Mouse (Mus musculus): ENCODE measurements around the gene Cog2. TPM values are rescaled to one million over a fixed set of nuclear protein-coding genes. Genes with fewer than 3 reads are reported as not detected.
A peak's percentile ranks its signal among the peaks of the same experiment; 100 is the strongest.

Gene Cog2
- total RNA-seq (2021), result 10 to 100 TPM; 17.1 to 17.7 TPM
- long read RNA-seq, experiment 1, transcript Cog2-201 (18 exons, 2,825 nt), result major isoform, 41 of 55 reads
- long read RNA-seq, experiment 1, partial matches to known transcripts, result 13 of 55 reads
- long read RNA-seq, experiment 1, other reads (novel, unspliced or antisense), result 1 of 55 reads
- long read RNA-seq, experiment 2, transcript Cog2-201 (18 exons, 2,825 nt), result major isoform, 37 of 45 reads
- long read RNA-seq, experiment 2, partial matches to known transcripts, result 6 of 45 reads
- long read RNA-seq, experiment 2, other reads (novel, unspliced or antisense), result 2 of 45 reads

- H3K27ac ChIP-seq, result peak within 1 kb of the TSS; percentile 88
- DNase-seq, result peak; percentile 94
- intact Hi-C loops (cut with DNase I), result loop anchor here (5.0 kb wide), 1 partner anchor 52 kb away; no protein-coding TSS in a partner anchor
Observed at GRCm38 (mm10) chr8:124520249-124521080, at the start of gene Cog2. Gene Cog2, plus strand, starts transcription at chr8:124520767.

DNA sequence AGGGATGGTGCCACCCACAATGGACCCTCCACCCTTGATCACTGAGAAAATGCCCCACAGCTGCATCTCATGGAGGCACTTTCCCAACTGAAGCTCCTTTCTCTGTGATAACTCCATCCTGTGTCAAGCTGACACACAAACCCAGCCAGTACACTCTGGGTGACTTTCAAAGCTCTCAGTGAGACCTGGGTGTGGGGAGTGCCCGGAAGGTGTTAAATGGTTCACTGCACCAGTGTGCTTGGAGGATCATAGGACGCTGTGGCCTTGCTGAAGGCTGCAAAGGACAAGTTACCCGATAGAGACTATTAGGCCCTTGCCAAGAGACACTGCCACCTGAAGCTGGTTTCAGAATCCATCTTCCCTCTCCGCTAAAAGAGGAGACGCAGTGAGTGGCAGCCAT lies 44.9 kb upstream of the Cog2 start:
- no peak overlapping the region for H3K4me3 ChIP-seq
- intact Hi-C loops (cut with DNase I), result no loop called here
- H3K27ac ChIP-seq, result no peak overlapping the region
- DNase-seq, result no peak
- TF ChIP-seq CTCF (IDR thresholded peaks at IDR 0.05), result no peak

More at GRCm38 (mm10) chr8:124520249-124521080, at the start of gene Cog2:
- peak; percentile 89 for TF ChIP-seq CTCF (IDR thresholded peaks at IDR 0.05)
- peak within 1 kb of the TSS; percentile 98 for H3K4me3 ChIP-seq

DNA sequence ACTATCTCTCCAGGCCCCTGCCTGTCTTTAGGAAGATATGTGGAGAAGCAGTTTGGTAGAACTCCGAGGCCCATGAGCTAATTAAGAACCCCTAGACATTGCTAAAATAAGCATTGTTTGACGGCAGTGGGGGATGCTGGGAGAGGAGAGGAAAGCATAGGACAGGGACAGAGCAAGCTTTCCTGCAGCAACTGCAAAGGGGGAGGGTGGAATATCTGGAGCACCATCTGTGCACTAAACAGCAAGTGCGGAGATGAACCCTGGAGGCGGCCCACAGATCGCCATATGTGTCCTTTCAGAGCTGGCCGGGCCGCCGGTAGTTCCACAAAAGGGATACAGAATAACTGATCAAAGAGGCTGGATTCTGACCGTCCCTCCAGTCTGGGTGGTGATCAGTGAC lies 43.9 kb upstream of the Cog2 start:
- intact Hi-C loops (cut with DNase I), result no loop called here
- TF ChIP-seq CTCF (IDR thresholded peaks at IDR 0.05), result no peak

DNA sequence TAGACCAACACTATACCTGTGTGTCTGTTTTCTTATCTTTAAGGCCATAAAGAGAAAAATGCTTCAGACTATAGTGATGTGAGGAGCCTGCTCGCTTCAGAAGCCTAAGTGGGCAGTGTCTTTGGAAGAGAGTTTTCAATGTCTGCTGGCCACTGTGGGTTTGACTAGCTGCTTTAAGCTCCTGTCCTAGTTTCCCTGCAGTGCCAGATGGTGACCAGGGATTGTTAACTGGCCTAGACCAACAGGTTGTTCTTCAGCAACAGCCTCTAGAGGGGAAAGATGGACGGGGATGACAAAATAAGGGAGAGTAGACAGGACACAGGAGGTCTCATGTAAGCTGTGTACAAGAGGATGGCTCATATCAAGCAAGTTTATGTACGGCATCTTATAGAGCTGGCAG lies 41.3 kb upstream of the Cog2 start:
- Histone ChIP-seq H3K27ac (no peak overlapping the region), H3K4me3 (no peak overlapping the region)
- intact Hi-C loops (cut with DNase I), result no loop called here
- no peak for DNase-seq
- TF ChIP-seq CTCF (IDR thresholded peaks at IDR 0.05), result no peak

More for the DNA sequence above, 43.9 kb upstream of the Cog2 start:
- DNase-seq, result no peak
- Histone ChIP-seq H3K4me3 (no peak overlapping the region), H3K27ac (no peak overlapping the region)

DNA sequence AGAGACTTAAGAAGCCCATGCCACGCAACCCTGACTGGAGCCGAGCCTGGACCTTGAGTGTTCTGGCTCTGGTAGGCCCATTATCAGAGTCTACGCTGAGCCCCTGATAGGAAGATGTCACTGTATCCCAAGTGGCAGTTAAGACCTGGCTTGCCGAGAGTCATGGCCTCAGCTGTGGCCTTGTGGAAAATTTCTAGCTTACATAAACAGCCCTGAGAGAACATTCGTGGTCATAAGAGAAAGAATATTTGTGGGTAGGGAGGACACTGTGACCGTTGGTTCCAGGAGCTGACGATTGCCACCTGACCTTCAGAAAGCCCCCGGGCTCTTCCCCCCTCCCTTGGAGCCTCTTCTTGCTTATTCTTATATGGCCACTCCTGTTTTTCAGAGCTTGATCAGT lies 40.2 kb upstream of the Cog2 start:
- intact Hi-C loops (cut with DNase I), result no loop called here
- no peak overlapping the region for H3K27ac ChIP-seq
- TF ChIP-seq CTCF (IDR thresholded peaks at IDR 0.05), result no peak
- no peak for DNase-seq
- H3K4me3 ChIP-seq, result no peak overlapping the region

DNA sequence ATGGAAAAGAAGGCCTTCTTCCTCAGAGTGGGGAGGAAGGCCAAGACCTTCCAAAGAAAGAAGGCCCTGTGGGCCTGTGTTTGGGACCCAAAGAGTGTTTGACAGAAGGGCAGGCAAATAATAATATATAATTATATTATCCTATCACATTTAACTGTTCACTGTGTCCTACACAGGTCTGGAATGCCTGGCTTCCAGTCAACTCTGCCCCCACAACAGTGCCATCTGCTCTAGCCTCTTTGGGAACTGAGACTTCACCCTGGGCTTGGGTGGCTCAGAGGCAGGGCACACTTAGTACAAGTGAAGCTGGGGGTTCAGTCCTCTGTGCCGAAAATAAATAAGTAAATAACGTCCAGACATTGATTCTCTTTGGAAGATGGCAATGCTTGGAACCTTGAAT lies 37.8 kb upstream of the Cog2 start:
- no peak for TF ChIP-seq CTCF (IDR thresholded peaks at IDR 0.05)
- DNase-seq, result no peak
- H3K4me3 ChIP-seq, result no peak overlapping the region
- intact Hi-C loops (cut with DNase I), result no loop called here
- H3K27ac ChIP-seq, result no peak overlapping the region

DNA sequence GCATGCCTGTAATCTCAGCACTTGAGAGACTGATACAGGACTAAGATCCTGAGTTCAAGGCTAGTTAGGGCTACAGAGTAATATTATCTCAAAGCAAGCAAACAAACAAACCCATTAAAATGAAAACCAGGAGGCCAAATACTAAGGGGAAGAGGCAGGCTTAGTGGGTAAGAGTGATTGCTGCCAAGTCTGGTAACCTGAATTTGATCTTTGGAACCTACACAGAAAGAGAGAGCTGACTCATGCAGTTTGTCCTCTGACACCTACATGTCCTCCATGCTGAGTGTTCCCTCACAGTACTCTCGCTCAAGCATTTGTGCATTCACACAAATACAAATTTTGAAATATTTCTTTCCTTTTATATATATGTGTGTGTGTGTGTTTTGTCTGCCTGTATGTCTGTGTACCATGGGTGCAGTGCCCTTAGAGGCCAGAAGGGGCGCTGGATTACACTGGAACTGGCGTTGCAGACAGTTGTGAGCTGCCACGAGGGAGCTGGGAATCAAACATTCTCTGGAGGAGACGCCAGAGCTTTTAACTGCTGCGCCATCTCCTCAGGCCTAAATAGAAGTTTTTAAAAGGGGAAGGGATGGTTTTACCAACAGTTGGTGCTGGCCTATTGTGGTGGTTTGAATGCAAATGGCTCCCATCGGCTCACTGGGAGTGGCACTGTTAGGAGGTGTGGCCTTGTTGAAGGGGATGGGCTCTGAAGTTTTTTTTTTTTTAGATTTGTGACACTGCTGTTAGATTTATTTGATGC lies 37.0 kb upstream of the Cog2 start:
- TF ChIP-seq CTCF (IDR thresholded peaks at IDR 0.05), result no peak
- intact Hi-C loops (cut with DNase I), result no loop called here
- Histone ChIP-seq H3K27ac (no peak overlapping the region), H3K4me3 (no peak overlapping the region)
- no peak for DNase-seq

DNA sequence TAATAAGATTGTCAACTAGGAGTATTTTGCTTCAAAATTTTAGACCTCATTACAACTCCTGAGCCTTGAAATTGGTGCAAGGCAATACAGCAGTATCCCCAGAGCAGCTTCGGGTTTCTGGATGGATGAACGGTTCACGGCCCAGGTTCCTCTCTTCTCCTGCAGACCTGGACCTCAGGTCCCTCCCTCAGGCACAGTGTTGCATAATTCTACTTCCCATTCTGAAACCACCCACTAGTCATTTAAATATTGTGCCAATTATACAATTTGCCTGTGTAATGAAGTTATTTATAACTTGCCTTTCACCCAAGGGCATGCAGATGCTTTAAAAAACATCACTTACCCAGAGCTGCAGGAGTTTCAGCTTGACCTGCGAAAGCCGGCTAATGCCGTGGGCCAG lies 31.3 kb upstream of the Cog2 start:
- no peak overlapping the region for H3K27ac ChIP-seq
- H3K4me3 ChIP-seq, result no peak overlapping the region
- DNase-seq, result no peak
- TF ChIP-seq CTCF (IDR thresholded peaks at IDR 0.05), result no peak
- intact Hi-C loops (cut with DNase I), result no loop called here

- intact Hi-C loops (cut with DNase I), result no loop called here
- Histone ChIP-seq H3K27ac (no peak overlapping the region), H3K4me3 (no peak overlapping the region)
- TF ChIP-seq CTCF (IDR thresholded peaks at IDR 0.05), result peak; percentile 20; the same call in 1 of the 2 replicates
- DNase-seq, result no peak
Observed at GRCm38 (mm10) chr8:124489786-124490185, 30.8 kb upstream of the Cog2 start.

GRCm38 (mm10) chr8:124494397-124494796 lies 26.2 kb upstream of the Cog2 start:
- intact Hi-C loops (cut with DNase I), result no loop called here
- TF ChIP-seq CTCF (IDR thresholded peaks at IDR 0.05), result no peak
- H3K27ac ChIP-seq, result no peak overlapping the region

DNA sequence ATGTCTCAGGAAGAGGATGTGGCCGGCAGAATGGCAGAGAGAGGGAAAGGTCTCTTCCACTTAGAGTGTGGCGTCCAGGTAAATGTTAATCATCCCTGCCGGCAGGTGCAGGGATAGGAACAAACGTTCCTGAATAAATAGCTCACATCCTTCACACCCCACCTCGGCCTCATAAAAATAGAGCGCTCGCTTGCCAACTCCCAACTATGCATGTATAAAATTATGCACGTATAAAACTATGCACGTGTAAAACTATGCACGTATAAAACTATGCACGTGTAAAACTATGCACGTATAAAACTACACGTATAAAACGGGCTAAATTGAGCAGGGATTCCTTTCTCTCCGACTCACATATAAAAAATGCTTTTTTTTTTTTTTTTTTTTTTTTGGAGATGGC lies 25.6 kb upstream of the Cog2 start:
- no peak overlapping the region for H3K27ac ChIP-seq
- no peak overlapping the region for H3K4me3 ChIP-seq
- intact Hi-C loops (cut with DNase I), result no loop called here

More at GRCm38 (mm10) chr8:124494397-124494796, 26.2 kb upstream of the Cog2 start:
- no peak overlapping the region for H3K4me3 ChIP-seq
- no peak for DNase-seq

DNA sequence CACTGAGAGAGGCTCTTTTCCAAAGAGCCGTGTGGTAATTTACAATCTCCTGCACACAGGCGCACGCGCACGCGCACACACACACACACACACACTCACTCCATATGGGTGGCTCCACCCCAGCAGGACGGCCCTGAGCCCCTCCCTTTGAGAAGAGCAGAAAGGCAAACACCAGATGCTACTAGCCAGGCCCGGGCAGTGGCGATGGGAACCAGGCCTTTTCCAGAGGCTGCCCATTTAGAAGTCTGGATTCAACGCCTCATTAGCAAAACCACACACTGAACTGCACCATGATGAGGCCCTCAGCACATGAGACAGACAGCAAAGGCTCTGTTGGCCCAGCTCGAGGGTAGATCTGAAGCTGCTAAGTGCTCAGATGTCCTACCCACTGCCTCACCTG lies 24.9 kb upstream of the Cog2 start:
- Histone ChIP-seq H3K4me3 (no peak overlapping the region), H3K27ac (no peak overlapping the region)
- no peak for TF ChIP-seq CTCF (IDR thresholded peaks at IDR 0.05)
- DNase-seq, result no peak
- intact Hi-C loops (cut with DNase I), result no loop called here

More for the DNA sequence above, 25.6 kb upstream of the Cog2 start:
- TF ChIP-seq CTCF (IDR thresholded peaks at IDR 0.05), result no peak
- no peak for DNase-seq

DNA sequence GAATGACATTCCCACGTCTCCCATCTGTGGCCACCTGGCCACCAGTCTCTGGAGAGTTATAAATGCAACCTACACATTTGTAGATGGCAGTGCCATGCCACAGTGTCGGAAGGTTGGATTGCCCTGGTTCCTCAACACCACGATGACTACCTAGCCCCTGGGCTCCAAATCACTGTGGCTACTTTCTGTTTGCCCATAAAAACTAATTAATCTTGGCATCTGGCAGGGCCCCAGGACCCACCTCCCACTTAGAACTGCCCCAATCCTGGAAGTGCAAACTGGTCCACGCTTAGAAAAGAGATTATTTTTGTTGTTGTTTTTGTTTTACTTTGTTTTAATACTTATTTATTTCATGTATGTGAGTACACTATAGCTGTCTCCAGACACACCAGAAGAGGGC lies 24.3 kb upstream of the Cog2 start:
- Histone ChIP-seq H3K27ac (no peak overlapping the region), H3K4me3 (no peak overlapping the region)
- no peak for TF ChIP-seq CTCF (IDR thresholded peaks at IDR 0.05)
- no peak for DNase-seq
- intact Hi-C loops (cut with DNase I), result no loop called here
